Mouse (Mus musculus) monocyte, adult 2 months (primary cell): ENCODE data around the gene 2010111I01Rik.

Experiments used
- DNase-seq, 2 experiments: peaks; one replicate each; pipeline ENCODE4 v3.0.0; 2022; ENCODE audit warnings: low spot score in 2 of 2, low read depth in 1 of 2

Gene 2010111I01Rik

GRCm38 (mm10) chr13:62955997-62956396, 8.7 kb upstream of the 2010111I01Rik start:
- DNase-seq = no peak

- DNase-seq = no peak
Measured at GRCm38 (mm10) chr13:62956776-62957175, 7.9 kb upstream of the 2010111I01Rik start.

GRCm38 (mm10) chr13:62963358-62963757, 1.3 kb upstream of the 2010111I01Rik start:
- no peak for DNase-seq

- no peak for DNase-seq
Measured at GRCm38 (mm10) chr13:62968223-62968622, 3.5 kb downstream of the 2010111I01Rik start.

GRCm38 (mm10) chr13:62970515-62971269, 6.0 kb downstream of the 2010111I01Rik start:
- no peak for DNase-seq

GRCm38 (mm10) chr13:62972403-62972802, 7.7 kb downstream of the 2010111I01Rik start:
- no peak for DNase-seq

GRCm38 (mm10) chr13:62973111-62973510, 8.4 kb downstream of the 2010111I01Rik start:
- no peak for DNase-seq

GRCm38 (mm10) chr13:62978104-62978503, 13.4 kb downstream of the 2010111I01Rik start:
- no peak for DNase-seq

GRCm38 (mm10) chr13:62978784-62979183, 14.1 kb downstream of the 2010111I01Rik start:
- no peak for DNase-seq

GRCm38 (mm10) chr13:62979215-62979614, 14.5 kb downstream of the 2010111I01Rik start:
- DNase-seq = no peak

GRCm38 (mm10) chr13:62980131-62980530, 15.4 kb downstream of the 2010111I01Rik start:
- DNase-seq = no peak

GRCm38 (mm10) chr13:62984485-62984884, 19.8 kb downstream of the 2010111I01Rik start:
- DNase-seq = no peak

GRCm38 (mm10) chr13:62989891-62990490, 25.3 kb downstream of the 2010111I01Rik start:
- no peak for DNase-seq

- DNase-seq = no peak
Measured at GRCm38 (mm10) chr13:62993543-62994477, 29.1 kb downstream of the 2010111I01Rik start.

- DNase-seq = no peak
Measured at GRCm38 (mm10) chr13:62996767-62997166, 32.1 kb downstream of the 2010111I01Rik start.

GRCm38 (mm10) chr13:63007491-63007890, 42.8 kb downstream of the 2010111I01Rik start:
- peak; percentile 1 to 3 for DNase-seq

- no peak for DNase-seq
Measured at GRCm38 (mm10) chr13:63010345-63011090, 45.8 kb downstream of the 2010111I01Rik start.

GRCm38 (mm10) chr13:63014353-63014752, 49.7 kb downstream of the 2010111I01Rik start:
- DNase-seq = no peak

GRCm38 (mm10) chr13:63015362-63015761, 50.7 kb downstream of the 2010111I01Rik start:
- no peak for DNase-seq

- DNase-seq = no peak
Measured at GRCm38 (mm10) chr13:63016056-63016455, 51.4 kb downstream of the 2010111I01Rik start.
